Mouse (Mus musculus) A20 (cell line): ENCODE data around the gene 1600002K03Rik.

ENCODE experiments used
- DNase-seq: peaks from one replicate; pipeline ENCODE4 v3.0.0-alpha.2; 2011; ENCODE audit warnings: low read depth, low spot score

The 1600002K03Rik gene

DNA sequence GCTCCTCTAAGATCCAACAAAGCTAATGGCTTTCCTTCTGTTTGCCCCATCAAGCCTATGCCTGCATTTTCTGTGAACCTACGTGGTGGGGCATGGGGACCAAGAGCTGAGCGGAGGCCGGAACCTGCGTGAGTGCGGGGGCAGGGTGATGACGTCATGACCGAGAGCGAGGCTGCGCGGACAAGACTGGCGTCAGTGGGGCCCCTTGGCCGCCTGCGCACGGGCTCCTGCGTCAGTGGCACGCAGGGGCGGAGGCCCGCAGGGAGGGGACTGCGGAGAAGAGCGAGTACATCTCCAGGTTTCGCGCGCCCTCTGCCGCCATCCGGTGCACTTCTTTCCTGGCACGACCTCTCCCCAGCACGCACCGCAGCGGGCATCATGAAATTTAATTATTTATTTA lies 31.5 kb upstream of the 1600002K03Rik start:
- DNase-seq = peak; percentile 99

DNA sequence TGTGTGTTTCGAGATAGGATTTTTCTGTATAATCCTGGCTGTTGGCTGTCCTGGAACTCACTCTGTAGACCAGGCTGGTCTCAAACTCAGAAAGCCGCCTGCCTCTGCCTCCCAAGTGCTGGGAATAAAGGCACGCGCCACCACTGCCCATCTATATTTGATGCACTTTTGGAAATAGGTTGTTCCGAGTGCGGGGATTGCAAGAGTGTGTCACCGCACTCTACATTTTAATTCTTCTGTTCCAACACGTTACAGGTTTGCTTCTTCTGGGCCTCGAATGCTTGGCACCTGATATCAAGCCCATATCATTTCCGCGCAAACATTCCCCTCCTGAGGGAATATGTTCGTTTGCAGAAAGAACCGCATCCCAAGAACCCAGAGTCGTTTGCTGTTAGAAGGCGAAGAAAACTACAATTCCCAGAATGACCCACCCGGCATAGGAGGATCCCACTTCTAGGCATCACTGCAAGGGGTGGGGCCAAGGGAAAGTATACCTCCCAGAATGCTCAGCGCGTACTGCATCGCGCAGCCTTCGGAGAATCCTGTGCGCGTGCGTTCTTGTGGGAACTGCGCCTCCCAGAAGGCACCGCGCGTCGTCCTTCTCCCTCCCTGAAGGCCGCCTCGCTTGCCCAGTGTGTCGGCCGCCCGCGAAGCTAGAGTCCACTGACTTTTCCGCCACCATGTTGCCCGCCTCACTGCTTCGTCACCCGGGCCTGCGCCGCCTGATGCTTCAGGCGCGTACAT lies 30.8 kb upstream of the 1600002K03Rik start:
- peak; percentile 98 for DNase-seq

DNA sequence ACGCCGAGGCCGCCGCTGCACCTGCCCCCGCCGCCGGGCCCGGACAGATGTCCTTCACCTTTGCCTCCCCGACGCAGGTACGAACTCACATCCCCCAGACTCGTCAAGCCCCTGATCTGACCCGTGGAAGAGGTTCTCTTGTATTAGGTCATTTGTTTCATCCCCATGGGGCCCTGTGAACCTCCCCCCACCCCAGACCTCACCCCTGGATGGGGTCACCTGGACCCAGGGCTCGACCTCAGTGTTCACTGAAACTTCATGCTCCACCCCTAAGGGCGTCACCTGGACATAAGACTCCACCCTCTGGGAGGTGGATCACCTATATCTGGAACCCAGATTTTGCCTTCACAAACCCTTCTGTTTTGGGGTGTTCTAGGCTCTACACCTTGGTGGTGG lies 30.2 kb upstream of the 1600002K03Rik start:
- DNase-seq = no peak

DNA sequence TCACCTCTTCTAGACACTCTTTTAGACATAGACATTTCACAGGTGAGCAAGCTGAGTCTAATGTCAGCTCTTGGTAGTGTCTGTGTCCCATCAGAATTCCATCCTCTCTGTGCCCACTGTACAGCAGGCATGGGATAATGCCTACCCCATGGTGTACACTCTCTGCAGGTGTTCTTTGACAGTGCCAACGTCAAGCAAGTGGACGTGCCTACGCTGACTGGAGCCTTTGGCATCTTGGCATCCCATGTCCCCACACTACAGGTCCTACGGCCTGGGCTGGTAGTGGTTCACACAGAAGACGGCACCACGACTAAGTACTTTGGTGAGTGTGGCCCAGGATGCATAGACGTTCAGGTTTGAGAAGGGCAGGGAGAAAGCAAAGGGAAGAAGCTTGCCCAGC lies 29.1 kb upstream of the 1600002K03Rik start:
- DNase-seq = no peak

- DNase-seq = no peak
Measured at GRCm38 (mm10) chr10:80144159-80144558, 28.6 kb upstream of the 1600002K03Rik start.

DNA sequence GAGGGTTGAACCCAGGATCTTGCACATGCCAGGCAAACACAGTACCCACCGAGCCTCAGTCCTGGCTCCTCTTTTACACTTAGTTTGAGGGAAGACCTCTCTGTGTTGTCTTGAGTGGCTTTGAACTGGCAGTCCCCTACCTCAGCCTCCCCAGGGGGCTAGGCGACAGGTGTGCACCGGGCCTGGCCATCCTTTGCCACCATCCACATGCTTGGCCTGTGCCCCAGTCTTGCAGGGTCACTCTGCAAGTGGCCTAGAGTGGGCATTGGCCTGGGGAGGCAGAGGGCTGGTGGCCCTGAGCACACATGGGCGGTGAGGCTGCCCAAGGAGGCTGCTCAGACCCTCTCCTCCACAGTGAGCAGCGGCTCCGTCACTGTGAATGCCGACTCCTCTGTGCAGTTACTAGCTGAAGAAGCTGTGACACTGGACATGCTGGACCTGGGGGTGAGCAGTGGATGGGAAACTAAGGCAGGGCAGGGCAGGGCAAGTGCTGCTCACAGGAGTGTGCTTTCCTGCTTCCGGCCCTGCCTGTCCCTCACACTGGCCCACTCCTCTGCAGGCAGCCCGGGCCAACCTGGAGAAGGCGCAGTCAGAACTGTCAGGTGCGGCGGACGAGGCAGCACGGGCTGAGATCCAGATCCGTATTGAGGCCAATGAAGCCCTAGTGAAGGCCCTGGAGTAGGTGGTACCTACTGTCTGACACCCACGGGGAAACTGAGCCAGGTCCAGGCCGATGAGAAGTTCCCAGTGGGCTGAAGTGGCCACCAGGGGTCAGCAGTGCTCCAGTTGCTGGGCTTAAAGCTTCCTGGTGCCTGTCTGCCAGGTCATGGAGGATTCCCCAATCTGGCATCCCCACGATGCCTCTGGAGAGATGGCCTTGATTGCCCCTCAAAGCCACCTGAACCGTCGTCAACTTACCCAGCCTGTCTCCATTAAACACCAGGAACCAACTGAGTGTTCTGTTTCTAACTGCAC lies 27.6 kb upstream of the 1600002K03Rik start:
- peak; percentile 55 for DNase-seq

- no peak for DNase-seq
Measured at GRCm38 (mm10) chr10:80145896-80146295, 26.8 kb upstream of the 1600002K03Rik start.

DNA sequence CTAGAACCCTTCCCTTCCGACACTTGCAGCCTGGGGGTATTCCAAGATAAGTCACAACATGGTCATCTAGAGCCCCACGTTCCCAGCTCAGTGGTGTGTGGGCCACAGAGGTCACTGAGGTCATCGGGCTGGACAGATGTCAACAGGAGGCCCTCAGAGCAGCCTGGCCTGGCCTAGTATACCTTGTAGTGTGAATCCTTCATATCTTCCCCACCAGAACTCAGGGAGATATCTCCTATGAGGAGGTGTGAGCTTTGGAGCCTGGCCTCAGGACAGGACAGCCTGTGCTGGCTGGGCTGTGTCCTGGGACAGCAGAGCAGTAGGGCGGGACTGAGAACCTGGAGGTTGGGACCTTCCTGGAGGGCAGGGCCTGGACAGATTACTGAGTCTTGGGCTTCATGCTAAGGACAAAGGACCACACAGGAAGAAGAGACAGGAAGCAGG lies 26.2 kb upstream of the 1600002K03Rik start:
- DNase-seq = no peak

GRCm38 (mm10) chr10:80147146-80147718 lies 25.5 kb upstream of the 1600002K03Rik start:
- no peak for DNase-seq

GRCm38 (mm10) chr10:80147719-80148601 lies 24.8 kb upstream of the 1600002K03Rik start, which contains the start of gene Midn:
TSS of gene Midn (plus strand) at chr10:80148272.
- DNase-seq = peak; percentile 91

- DNase-seq = peak; percentile 96
Measured at GRCm38 (mm10) chr10:80148610-80149290, 24.0 kb upstream of the 1600002K03Rik start.

DNA sequence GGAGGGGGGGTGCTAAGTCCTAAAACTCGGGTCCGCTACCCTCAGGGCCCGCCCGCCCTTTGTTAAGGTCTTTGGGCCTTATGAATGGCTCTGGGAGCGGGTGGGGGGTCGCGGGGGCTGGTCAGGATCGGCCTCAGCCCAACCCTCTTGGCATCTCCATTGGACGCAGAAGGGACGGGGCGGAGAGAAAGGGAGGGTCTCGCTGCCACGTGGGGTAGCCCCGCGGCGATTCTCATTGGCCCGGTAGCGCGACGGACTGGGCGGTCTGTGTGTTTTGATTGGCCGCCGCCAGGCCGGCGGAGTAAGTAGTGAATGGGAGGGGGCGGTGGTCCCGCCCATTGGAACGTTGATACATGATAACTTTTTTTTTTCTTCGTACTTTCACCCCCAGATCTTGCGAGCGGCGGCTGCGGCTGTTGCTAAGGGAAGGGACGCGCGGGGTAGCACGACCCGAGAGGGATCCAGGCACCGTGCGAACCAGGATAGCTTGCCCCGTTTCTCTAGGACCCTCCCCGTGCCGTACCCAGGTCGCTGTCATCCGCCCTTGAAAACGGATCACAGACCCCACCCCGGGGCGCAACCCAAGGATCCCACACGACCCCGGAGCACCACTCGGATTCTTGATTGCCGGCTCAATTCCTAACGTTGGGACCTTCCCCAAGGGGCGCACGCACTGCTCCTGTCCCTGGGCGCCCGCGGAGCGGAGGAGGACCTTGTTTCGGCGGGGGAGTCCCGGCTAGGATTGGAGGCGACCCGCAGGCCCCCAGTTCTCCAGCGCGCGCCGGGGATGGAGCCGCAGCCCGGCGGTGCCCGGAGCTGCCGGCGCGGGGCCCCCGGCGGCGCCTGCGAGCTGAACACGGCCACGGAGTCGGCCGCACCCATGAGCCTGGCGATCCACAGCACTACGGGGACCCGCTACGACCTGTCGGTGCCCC lies 23.2 kb upstream of the 1600002K03Rik start:
- DNase-seq = peak; percentile 99

DNA sequence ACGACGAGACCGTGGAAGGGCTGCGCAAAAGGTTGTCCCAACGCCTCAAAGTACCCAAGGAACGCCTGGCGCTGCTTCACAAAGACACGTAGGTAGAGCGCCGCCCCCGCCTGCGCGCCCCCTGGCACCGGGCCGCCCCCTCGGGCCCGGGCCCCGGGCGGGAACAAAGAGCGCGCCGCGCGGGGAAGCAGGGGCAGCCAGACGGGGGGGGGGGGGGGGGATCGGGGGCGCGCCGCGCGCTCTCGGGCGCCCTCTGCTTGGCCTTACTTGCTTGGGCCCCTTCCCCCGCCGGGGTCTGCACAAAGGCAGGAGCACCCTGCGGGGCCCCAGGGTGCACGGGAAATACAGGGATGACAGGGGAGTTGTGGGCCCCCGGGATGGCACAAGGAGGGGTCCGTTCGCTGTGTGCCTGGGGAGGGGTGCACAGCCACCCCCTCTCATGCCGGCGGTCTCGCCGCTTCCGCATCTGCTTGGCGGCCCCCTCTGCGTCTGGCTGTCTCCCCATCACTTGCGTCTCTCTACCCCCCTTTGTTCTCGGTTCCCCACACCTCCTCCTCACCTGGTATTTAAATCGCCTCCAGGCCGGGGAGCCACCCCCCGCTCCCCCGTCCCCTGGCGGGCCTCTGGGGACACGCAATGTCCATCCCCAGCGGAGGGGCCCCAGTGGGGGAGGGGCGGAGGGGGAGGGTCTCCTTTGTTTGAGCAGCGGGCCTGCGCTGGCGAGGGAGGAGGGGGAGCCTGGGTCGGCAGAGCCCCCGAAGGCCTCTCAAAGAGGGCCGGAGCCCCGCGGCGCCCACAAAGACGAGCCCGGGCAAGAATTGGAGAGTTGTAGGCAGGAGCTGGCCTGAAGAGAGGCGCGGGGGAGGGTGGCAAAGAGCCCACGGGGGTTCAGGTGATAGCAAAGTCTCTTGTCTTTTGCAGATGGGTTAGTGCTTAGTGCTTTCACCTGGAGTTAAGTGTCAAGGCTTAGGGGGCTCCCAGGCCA lies 22.2 kb upstream of the 1600002K03Rik start:
- peak; percentile 95 for DNase-seq

DNA sequence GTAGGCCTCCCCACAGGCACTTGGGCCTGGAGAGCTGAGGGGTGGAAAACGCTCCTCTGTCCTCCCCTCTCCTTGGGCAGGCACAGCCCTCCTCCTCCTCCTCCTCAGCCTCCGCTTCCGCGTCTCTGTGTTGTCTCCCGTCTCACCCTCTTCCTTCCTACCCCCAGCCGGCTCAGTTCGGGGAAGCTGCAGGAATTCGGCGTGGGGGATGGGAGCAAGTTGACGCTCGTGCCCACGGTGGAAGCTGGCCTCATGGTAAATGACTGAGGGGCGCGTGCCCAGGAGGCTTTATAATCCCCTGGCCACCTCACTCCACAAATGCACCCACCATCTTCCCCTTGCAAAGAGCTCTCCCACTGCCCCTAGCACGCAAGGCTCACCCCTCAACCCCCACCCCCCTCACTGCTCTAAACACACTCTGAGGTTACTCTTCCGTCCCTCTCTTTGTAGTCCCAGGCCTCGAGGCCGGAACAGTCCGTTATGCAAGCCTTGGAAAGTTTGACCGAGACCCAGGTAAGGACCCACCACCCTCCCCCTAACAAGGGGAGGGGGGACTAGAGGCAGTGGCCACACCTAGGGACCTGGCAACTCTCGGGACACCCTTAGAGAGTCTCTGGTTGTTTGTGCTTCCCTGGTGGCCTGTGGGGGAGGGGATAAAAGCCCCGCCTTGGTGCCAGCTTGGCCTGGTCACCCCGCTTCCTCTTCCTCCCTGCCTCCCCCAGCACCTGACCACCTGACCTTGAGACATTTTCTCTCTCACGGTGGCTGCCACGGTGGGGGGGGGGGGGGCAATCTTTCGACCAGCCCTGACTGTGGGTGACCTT lies 21.3 kb upstream of the 1600002K03Rik start:
- DNase-seq = peak; percentile 88

- DNase-seq = no peak
Measured at GRCm38 (mm10) chr10:80152071-80152872, 20.5 kb upstream of the 1600002K03Rik start.

- peak; percentile 59 for DNase-seq
Measured at GRCm38 (mm10) chr10:80152873-80153260, 19.9 kb upstream of the 1600002K03Rik start.
